Mouse (Mus musculus) layer of hippocampus, adult 2 months (tissue): ENCODE measurements around the gene Ly6g6f. TPM values are rescaled to one million over a fixed set of nuclear protein-coding genes. Genes with fewer than 3 reads are reported as not detected.
"Not testable (repeated sequence)": the region's sequence is repeated elsewhere in the genome, so short reads cannot be mapped to it uniquely, and the experiment has no call there.

Experiments used
- DNase-seq, 2 experiments: peaks; one replicate each; pipeline ENCODE4 v3.0.0; 2022; ENCODE audit warnings: low spot score in 2 of 2
- H3K27ac ChIP-seq: fragments of 200-600 bp; 2 replicates; pipeline ENCODE4 v1.8.1; 2022
- H3K4me3 ChIP-seq: fragments of 200-600 bp; 2 replicates; pipeline ENCODE4 v1.8.1; 2022; ENCODE audit warnings: mild to moderate bottlenecking
- CTCF ChIP-seq: fragments of 200-600 bp; conservative IDR thresholded peaks from 2 replicates; pipeline ENCODE4 v1.8.1; 2022; ENCODE audit warnings: antibody characterized with exemption, mild to moderate bottlenecking, moderate library complexity
- total RNA-seq, 2 experiments: library from RNA; stranded (reverse); gene quantifications; 2 replicates each; pipeline ENCODE4 v1.2.3; 2021

Gene Ly6g6f
- total RNA-seq, 2 experiments from 2014 or later, result 0.52 TPM; not detected in 1

DNA sequence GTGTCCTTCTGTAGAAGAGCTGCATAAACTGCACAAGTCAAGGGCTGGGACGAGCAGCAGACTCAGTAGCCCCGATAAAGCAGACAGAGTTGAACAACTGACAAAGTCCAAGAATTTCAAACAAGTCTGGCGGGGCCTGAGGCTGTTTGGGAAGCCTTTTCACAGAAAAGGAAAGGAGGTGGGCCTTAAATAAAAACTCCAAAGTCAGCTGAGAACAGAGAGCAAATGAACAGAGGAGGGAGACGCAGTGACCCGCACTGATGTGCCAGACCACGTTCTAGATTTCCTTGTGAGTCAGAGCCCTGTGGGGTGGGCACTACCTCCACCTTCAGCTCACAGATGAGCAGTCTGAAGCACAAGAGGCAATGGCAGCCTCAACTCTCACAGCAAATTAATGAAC lies 50.5 kb downstream of the Ly6g6f start:
- Histone ChIP-seq H3K27ac (no peak overlapping the region), H3K4me3 (no peak overlapping the region)
- no peak for TF ChIP-seq CTCF
- no peak for DNase-seq

DNA sequence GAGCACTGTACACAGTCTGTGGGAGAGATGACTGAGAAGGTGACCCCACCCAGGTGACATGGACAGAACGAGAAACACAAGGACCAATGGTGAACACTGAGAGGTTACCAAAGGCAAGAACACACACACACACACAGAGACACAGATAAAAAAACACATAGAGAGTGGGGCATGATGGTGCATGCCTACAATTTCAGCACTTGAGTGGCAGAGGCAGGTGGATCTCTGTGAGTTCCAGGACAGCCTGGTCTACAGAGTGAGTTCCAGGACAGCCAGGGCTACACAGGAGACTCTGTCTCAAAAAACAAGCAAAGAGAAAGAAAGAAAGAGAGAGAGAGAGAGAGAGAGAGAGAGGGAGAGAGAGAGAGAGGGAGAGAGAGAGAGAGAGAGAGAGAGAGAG lies 51.7 kb downstream of the Ly6g6f start:
- not testable (repeated sequence) for H3K27ac ChIP-seq, H3K4me3 ChIP-seq, DNase-seq

- Histone ChIP-seq H3K27ac (no peak overlapping the region), H3K4me3 (no peak overlapping the region)
- DNase-seq, result no peak
- no peak for TF ChIP-seq CTCF
Observed at GRCm38 (mm10) chr17:35032323-35032870, 53.0 kb downstream of the Ly6g6f start.

DNA sequence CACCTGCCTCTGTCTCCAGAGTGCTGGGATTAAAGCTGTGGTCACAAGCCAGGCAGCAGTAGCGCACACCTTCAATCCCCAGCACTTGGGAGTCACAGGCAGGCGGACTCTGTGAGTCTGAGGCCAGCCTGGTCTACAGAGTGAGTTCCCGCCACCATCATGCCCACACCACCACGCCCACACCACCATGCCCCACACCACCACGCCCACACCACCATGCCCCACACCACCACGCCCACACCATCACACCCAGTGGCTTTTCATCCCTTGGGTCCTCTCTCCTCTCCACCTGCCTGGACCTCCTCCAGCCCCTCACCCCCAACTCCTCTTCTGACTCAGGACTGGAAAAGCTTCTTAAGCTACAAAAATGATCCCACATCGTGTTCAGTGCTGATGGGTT lies 53.5 kb downstream of the Ly6g6f start:
- no peak for TF ChIP-seq CTCF
- Histone ChIP-seq H3K4me3 (no peak overlapping the region), H3K27ac (no peak overlapping the region)
- no peak for DNase-seq

DNA sequence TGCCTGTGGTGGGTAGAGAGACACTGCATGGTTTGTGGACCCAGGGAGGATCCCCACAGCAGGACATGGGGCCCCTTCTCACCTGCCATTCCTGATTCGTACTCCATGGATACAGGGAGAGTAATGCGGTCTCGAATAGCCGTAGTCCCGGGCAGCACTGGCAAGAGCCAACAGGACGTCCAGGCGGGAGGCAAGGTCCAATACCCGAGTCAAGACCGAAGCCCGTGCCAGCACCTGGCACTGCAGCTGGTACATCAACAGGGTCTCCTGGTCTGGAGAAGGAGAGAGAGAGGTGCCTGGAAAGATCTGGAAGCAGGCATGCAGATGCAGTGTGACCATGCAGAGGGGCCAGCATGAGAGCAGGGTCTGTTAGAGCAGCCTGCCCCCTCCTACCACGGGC lies 54.1 kb downstream of the Ly6g6f start:
- DNase-seq, result no peak
- H3K4me3 ChIP-seq, result no peak overlapping the region
- no peak for TF ChIP-seq CTCF

More for the DNA sequence above, 54.1 kb downstream of the Ly6g6f start:
- no peak overlapping the region for H3K27ac ChIP-seq

Other genes starting within 250 kb of the Ly6g6f start
- gene Stk19, start 248.7 kb downstream of the Ly6g6f start, total RNA-seq, result 10 to 100 TPM; 55.5 to 61.3 TPM
- gene Dxo, start 248.6 kb downstream of the Ly6g6f start, total RNA-seq, result 10 to 100 TPM; 39.7 to 42.3 TPM
- gene Skiv2l, start 235.4 kb downstream of the Ly6g6f start, total RNA-seq, result 10 to 100 TPM; 75.1 to 78.3 TPM
- 10 to 100 TPM; 34.9 to 38.1 TPM for gene Nelfe, start 235.2 kb downstream of the Ly6g6f start, total RNA-seq
- gene Cfb, start 223.1 kb downstream of the Ly6g6f start, total RNA-seq, result not detected
- gene Zbtb12, start 206.1 kb downstream of the Ly6g6f start, total RNA-seq, result 1 to 10 TPM; 7.5 to 9.0 TPM
- not detected for gene Gm20547, start 203.6 kb downstream of the Ly6g6f start, total RNA-seq
- gene C2, start 187.3 kb downstream of the Ly6g6f start, total RNA-seq, result 1 to 10 TPM; 1.1 to 1.8 TPM
- gene Ehmt2, start 187.1 kb downstream of the Ly6g6f start, total RNA-seq, result 100 to 1,000 TPM; 181 to 190 TPM
- gene Slc44a4, start 171.1 kb downstream of the Ly6g6f start, total RNA-seq, result under 1 TPM in 1 of 2 experiments, not detected in 1; 0.29 TPM
- gene Neu1, start 154.4 kb downstream of the Ly6g6f start, total RNA-seq, result 10 to 100 TPM; 39.4 to 43.1 TPM
- 10 to 100 TPM; 21.4 to 24.7 TPM for gene Hspa1b, start 126.4 kb downstream of the Ly6g6f start, total RNA-seq
- gene Gm20481, start 115.7 kb downstream of the Ly6g6f start, total RNA-seq, result not detected
- gene Hspa1a, start 113.5 kb downstream of the Ly6g6f start, total RNA-seq, result 10 to 100 TPM; 16.9 to 18.1 TPM
- gene Hspa1l, start 112.9 kb downstream of the Ly6g6f start, total RNA-seq, result under 1 TPM; 0.44 to 0.49 TPM
- gene Lsm2, start 103.7 kb downstream of the Ly6g6f start, total RNA-seq, result 10 to 100 TPM; 15.9 to 21.8 TPM
- gene Vars, start 84.6 kb downstream of the Ly6g6f start, total RNA-seq, result 10 to 100 TPM; 48.2 to 55.1 TPM
- under 1 TPM; 0.20 to 0.26 TPM for gene Vwa7, start 69.0 kb downstream of the Ly6g6f start, total RNA-seq
- under 1 TPM in 1 of 2 experiments, not detected in 1; 0.67 TPM for gene Sapcd1, start 57.6 kb downstream of the Ly6g6f start, total RNA-seq
- gene Msh5, start 38.9 kb downstream of the Ly6g6f start, total RNA-seq, result 1 to 10 TPM in 1 of 2 experiments, under 1 TPM in 1; 0.26 to 1.1 TPM
- 1 to 10 TPM; 9.2 to 9.6 TPM for gene Clic1, start 35.6 kb downstream of the Ly6g6f start, total RNA-seq
- 10 to 100 TPM; 13.7 to 15.8 TPM for gene Ddah2, start 26.6 kb downstream of the Ly6g6f start, total RNA-seq
- gene Ly6g6c, start 20.2 kb downstream of the Ly6g6f start, total RNA-seq, result not detected
- not detected for gene Mpig6b, start 19.4 kb downstream of the Ly6g6f start, total RNA-seq
- gene Ly6g6e, start 8.7 kb downstream of the Ly6g6f start, total RNA-seq, result 1 to 10 TPM; 2.5 to 3.5 TPM
- 1 to 10 TPM; 1.1 TPM for gene Ly6g6d, start 7.5 kb downstream of the Ly6g6f start, total RNA-seq
- 100 to 1,000 TPM; 110 to 113 TPM for gene Abhd16a, start 3.7 kb upstream of the Ly6g6f start, total RNA-seq
- gene Ly6g5c, start 22.7 kb upstream of the Ly6g6f start, total RNA-seq, result not detected
- gene Ly6g5b, start 29.8 kb upstream of the Ly6g6f start, total RNA-seq, result under 1 TPM in 1 of 2 experiments, not detected in 1; 0.54 TPM
- 10 to 100 TPM; 15.0 to 15.9 TPM for gene Gpank1, start 35.8 kb upstream of the Ly6g6f start, total RNA-seq
- gene Csnk2b, start 36.4 kb upstream of the Ly6g6f start, total RNA-seq, result 100 to 1,000 TPM; 170 to 178 TPM
- 10 to 100 TPM; 25.2 to 29.3 TPM for gene D17H6S53E, start 40.8 kb upstream of the Ly6g6f start, total RNA-seq
- gene Apom, start 46.4 kb upstream of the Ly6g6f start, total RNA-seq, result under 1 TPM; 0.37 to 0.49 TPM
- 100 to 1,000 TPM; 320 to 334 TPM for gene Bag6, start 49.6 kb upstream of the Ly6g6f start, total RNA-seq
- 100 to 1,000 TPM; 339 to 370 TPM for gene Prrc2a, start 79.3 kb upstream of the Ly6g6f start, total RNA-seq
- gene Aif1, start 90.5 kb upstream of the Ly6g6f start, total RNA-seq, result 10 to 100 TPM; 11.1 to 11.8 TPM
- 1 to 10 TPM; 6.2 to 8.6 TPM for gene Lst1, start 102.8 kb upstream of the Ly6g6f start, total RNA-seq
- gene Ltb, start 108.8 kb upstream of the Ly6g6f start, total RNA-seq, result under 1 TPM; 0.76 to 0.77 TPM
- gene Tnf, start 116.4 kb upstream of the Ly6g6f start, total RNA-seq, result not detected
- under 1 TPM; 0.54 to 0.59 TPM for gene Lta, start 119.7 kb upstream of the Ly6g6f start, total RNA-seq
- not detected for gene Gm16181, start 135.2 kb upstream of the Ly6g6f start, total RNA-seq
- gene Atp6v1g2, start 148.1 kb upstream of the Ly6g6f start, total RNA-seq, result 100 to 1,000 TPM; 615 to 646 TPM
- 10 to 100 TPM; 13.3 to 15.1 TPM for gene Nfkbil1, start 150.2 kb upstream of the Ly6g6f start, total RNA-seq
- 100 to 1,000 TPM; 230 to 239 TPM for gene Ddx39b, start 156.1 kb upstream of the Ly6g6f start, total RNA-seq
- 10 to 100 TPM; 15.7 to 21.2 TPM for gene H2-D1, start 177.1 kb upstream of the Ly6g6f start, total RNA-seq
- under 1 TPM; 0.13 to 0.47 TPM for gene H2-Q1, start 234.8 kb upstream of the Ly6g6f start, total RNA-seq